Mouse (Mus musculus): ENCODE measurements around the gene Wasl. TPM values are rescaled to one million over a fixed set of nuclear protein-coding genes. Genes with fewer than 3 reads are reported as not detected.

Wasl gene
- polyA plus RNA-seq (2014; fragmentation: Illumina TruSeq; extraction: RNeasy Lipid Tissue Mini Kit (QIAGEN cat#74804); ENCODE audit: low read depth, low replicate concordance): 246 TPM

GRCm38 (mm10) chr6:24664867-24665458 lies at the start of gene Wasl:
TSS of gene Wasl (minus strand) at chr6:24665009.

GRCm38 (mm10) chr6:24597500-24597899 lies 67.3 kb downstream of the Wasl start, which contains the start of gene Lmod2:
TSS of gene Lmod2 (plus strand) at chr6:24597762.

Other genes starting within 250 kb of the Wasl start
- not detected for gene Iqub, start 149.9 kb downstream of the Wasl start, polyA plus RNA-seq (2014; fragmentation: Illumina TruSeq; extraction: RNeasy Lipid Tissue Mini Kit (QIAGEN cat#74804); ENCODE audit: low read depth, low replicate concordance)
- 266 TPM for gene Ndufa5, start 137.0 kb downstream of the Wasl start, polyA plus RNA-seq (2014; fragmentation: Illumina TruSeq; extraction: RNeasy Lipid Tissue Mini Kit (QIAGEN cat#74804); ENCODE audit: low read depth, low replicate concordance)
- not detected for gene Asb15, start 136.9 kb downstream of the Wasl start, polyA plus RNA-seq (2014; fragmentation: Illumina TruSeq; extraction: RNeasy Lipid Tissue Mini Kit (QIAGEN cat#74804); ENCODE audit: low read depth, low replicate concordance)
- gene Lmod2, start 67.2 kb downstream of the Wasl start, polyA plus RNA-seq (2014; fragmentation: Illumina TruSeq; extraction: RNeasy Lipid Tissue Mini Kit (QIAGEN cat#74804); ENCODE audit: low read depth, low replicate concordance): not detected
- gene Hyal6, start 68.2 kb upstream of the Wasl start, polyA plus RNA-seq (2014; fragmentation: Illumina TruSeq; extraction: RNeasy Lipid Tissue Mini Kit (QIAGEN cat#74804); ENCODE audit: low read depth, low replicate concordance): not detected
- gene Hyal4, start 83.3 kb upstream of the Wasl start, polyA plus RNA-seq (2014; fragmentation: Illumina TruSeq; extraction: RNeasy Lipid Tissue Mini Kit (QIAGEN cat#74804); ENCODE audit: low read depth, low replicate concordance): not detected
- gene Spam1, start 126.2 kb upstream of the Wasl start, polyA plus RNA-seq (2014; fragmentation: Illumina TruSeq; extraction: RNeasy Lipid Tissue Mini Kit (QIAGEN cat#74804); ENCODE audit: low read depth, low replicate concordance): not detected
- not detected for gene Hyal5, start 193.0 kb upstream of the Wasl start, polyA plus RNA-seq (2014; fragmentation: Illumina TruSeq; extraction: RNeasy Lipid Tissue Mini Kit (QIAGEN cat#74804); ENCODE audit: low read depth, low replicate concordance)

Measured in sigmoid colon, adult 10 weeks (tissue).